Mouse (Mus musculus) myocyte (in vitro differentiated cells): ENCODE measurements around the gene Spam1. TPM values are rescaled to one million over a fixed set of nuclear protein-coding genes. Genes with fewer than 3 reads are reported as not detected.

ENCODE experiments used
- H3K27me3 ChIP-seq: one replicate; pipeline ENCODE4 v1.6.1; 2011; ENCODE audit not compliant: control insufficient read depth, insufficient read depth, insufficient read length
- H3K36me3 ChIP-seq: one replicate; pipeline ENCODE4 v1.6.1; 2011; ENCODE audit not compliant: control insufficient read depth, insufficient read depth
- H3K4me2 ChIP-seq: one replicate; pipeline ENCODE4 v1.6.1; 2011; ENCODE audit warnings: low read depth, control low read depth
- H3K4me3 ChIP-seq: one replicate; pipeline ENCODE4 v1.5.1; 2011; ENCODE audit warnings: mild to moderate bottlenecking, control low read depth, moderate library complexity
- H3K79me2 ChIP-seq: one replicate; pipeline ENCODE4 v1.6.1; 2011; ENCODE audit not compliant: control insufficient read depth, insufficient read depth
- H3ac ChIP-seq: one replicate; pipeline ENCODE4 v1.6.1; 2011; ENCODE audit not compliant: control insufficient read depth, insufficient read length
- CEBPB ChIP-seq: IDR thresholded peaks from 2 replicates; pipeline ENCODE4 v1.6.1; 2011; ENCODE audit warnings: mild to moderate bottlenecking, moderate library complexity; ENCODE audit not compliant: poor library complexity, insufficient read depth, severe bottlenecking
- E2F4 ChIP-seq: IDR thresholded peaks from one replicate; pipeline ENCODE4 v1.6.1; 2011; ENCODE audit warnings: mild to moderate bottlenecking, control low read depth, moderate library complexity; ENCODE audit not compliant: insufficient read depth
- MAX ChIP-seq: IDR thresholded peaks from one replicate; pipeline ENCODE4 v1.6.1; 2011; ENCODE audit warnings: low read depth, mild to moderate bottlenecking, control low read depth
- MYOD1 ChIP-seq, 3 experiments: IDR thresholded peaks; one replicate each; pipeline ENCODE4 v1.6.1; 2011; ENCODE audit warnings: control low read depth in 2 of 3, low read depth in 2 of 3, mild to moderate bottlenecking in 2 of 3, moderate library complexity in 1 of 3; ENCODE audit not compliant: insufficient read length in 2 of 3, control insufficient read depth in 1 of 3
- MYOG ChIP-seq, 3 experiments: IDR thresholded peaks; one replicate each; pipeline ENCODE4 v1.6.1; 2011; ENCODE audit warnings: control low read depth in 2 of 3, low read depth in 2 of 3, mild to moderate bottlenecking in 2 of 3; ENCODE audit not compliant: insufficient read length in 2 of 3, control insufficient read depth in 1 of 3, insufficient read depth in 1 of 3
- POLR2A ChIP-seq: IDR thresholded peaks from one replicate; pipeline ENCODE4 v1.6.1; 2011; ENCODE audit warnings: low read depth, mild to moderate bottlenecking, control low read depth, moderate library complexity; ENCODE audit not compliant: insufficient read length
- POLR2AphosphoS2 ChIP-seq: IDR thresholded peaks from one replicate; pipeline ENCODE4 v1.6.1; 2011; ENCODE audit warnings: low read depth, control low read depth; ENCODE audit not compliant: insufficient read length
- REST ChIP-seq: IDR thresholded peaks from one replicate; pipeline ENCODE4 v1.6.1; 2011; ENCODE audit warnings: mild to moderate bottlenecking, control low read depth, moderate library complexity; ENCODE audit not compliant: insufficient read depth, insufficient read length
- SRF ChIP-seq: IDR thresholded peaks from one replicate; pipeline ENCODE4 v1.6.1; 2011; ENCODE audit warnings: low read depth; ENCODE audit not compliant: control insufficient read depth, insufficient read length
- TCF12 ChIP-seq: IDR thresholded peaks from one replicate; pipeline ENCODE4 v1.6.1; 2011; ENCODE audit warnings: mild to moderate bottlenecking, control low read depth; ENCODE audit not compliant: poor library complexity, insufficient read depth, severe bottlenecking
- TCF3 ChIP-seq: IDR thresholded peaks from one replicate; pipeline ENCODE4 v1.6.1; 2011; ENCODE audit warnings: low read depth, control low read depth; ENCODE audit not compliant: insufficient read length
- USF1 ChIP-seq: IDR thresholded peaks from one replicate; pipeline ENCODE4 v1.6.1; 2011; ENCODE audit warnings: low read depth, mild to moderate bottlenecking, control low read depth, moderate library complexity
- polyA plus RNA-seq: library from polyadenylated mRNA; unstranded; fragments of >200 nt; fragmentation: generic; extraction: Trizol; gene quantifications from one replicate; pipeline ENCODE4 v1.2.1, GENCODE M21; 2012; ENCODE audit warnings: missing spikeins

Gene Spam1
- not detected for polyA plus RNA-seq

- no peak within 1 kb of the TSS for H3ac ChIP-seq
- H3K4me2 ChIP-seq = no peak within 1 kb of the TSS
- no peak within 1 kb of the TSS for H3K4me3 ChIP-seq
- TF ChIP-seq MAX = no peak
- no peaks in the 10 kb centered on the region for H3K27me3 ChIP-seq
- no peaks in the 10 kb centered on the region for H3K36me3 ChIP-seq
- H3K79me2 ChIP-seq = no peaks in the 10 kb centered on the region
Measured at GRCm38 (mm10) chr6:24790888-24791287, at the start of gene Spam1. Gene Spam1, plus strand, starts transcription at chr6:24791188.

- Histone ChIP-seq H3K27me3 (no peaks in the 10 kb centered on the region), H3ac (no peak within 1 kb of the TSS), H3K4me3 (no peak within 1 kb of the TSS), H3K79me2 (no peaks in the 10 kb centered on the region), H3K36me3 (no peaks in the 10 kb centered on the region), H3K4me2 (no peak within 1 kb of the TSS)
- no peak for TF ChIP-seq MYOD1 (IDR thresholded peaks at IDR 0.05; ENCODE audit: control insufficient read depth in 1 of 3, insufficient read length in 2 of 3, low read depth in 2 of 3)
- no peak for TF ChIP-seq MAX
- no peak for TF ChIP-seq POLR2AphosphoS2
- TF ChIP-seq E2F4 = no peak
- no peak for TF ChIP-seq TCF3
- no peak for TF ChIP-seq SRF
- TF ChIP-seq CEBPB = no peak
- TF ChIP-seq USF1 = no peak
- no peak for TF ChIP-seq REST
- TF ChIP-seq POLR2A = no peak
- TF ChIP-seq TCF12 = no peak
- TF ChIP-seq MYOG (IDR thresholded peaks at IDR 0.05; ENCODE audit: control insufficient read depth in 1 of 3, insufficient read depth in 1 of 3, insufficient read length in 2 of 3, low read depth in 2 of 3) = no peak
Measured at GRCm38 (mm10) chr6:24748029-24748428, 43.0 kb upstream of the Spam1 start, which contains the start of gene Hyal4. Gene Hyal4, plus strand, starts transcription at chr6:24748329.

GRCm38 (mm10) chr6:24759281-24759680, 31.7 kb upstream of the Spam1 start:
- no peaks in the 10 kb centered on the region for H3K79me2 ChIP-seq
- H3ac ChIP-seq = no peak overlapping the region
- H3K36me3 ChIP-seq = no peaks in the 10 kb centered on the region
- no peaks in the 10 kb centered on the region for H3K27me3 ChIP-seq
- no peak overlapping the region for H3K4me3 ChIP-seq
- H3K4me2 ChIP-seq = no peak overlapping the region
- TF ChIP-seq TCF12 (no peak), SRF (no peak)

GRCm38 (mm10) chr6:24766261-24766660, 24.7 kb upstream of the Spam1 start:
- Histone ChIP-seq H3K27me3 (no peaks in the 10 kb centered on the region), H3K4me3 (no peak overlapping the region), H3K79me2 (no peaks in the 10 kb centered on the region), H3K36me3 (no peaks in the 10 kb centered on the region), H3K4me2 (no peak overlapping the region), H3ac (no peak overlapping the region)
- TF ChIP-seq TCF3 (no peak), E2F4 (no peak), USF1 (no peak), MAX (no peak), SRF (no peak)

GRCm38 (mm10) chr6:24779182-24779581, 11.8 kb upstream of the Spam1 start:
- Histone ChIP-seq H3ac (no peak overlapping the region), H3K27me3 (no peaks in the 10 kb centered on the region), H3K4me3 (no peak overlapping the region), H3K79me2 (no peaks in the 10 kb centered on the region), H3K4me2 (no peak overlapping the region), H3K36me3 (no peaks in the 10 kb centered on the region)
- no peak for TF ChIP-seq MAX
- no peak for TF ChIP-seq TCF12
- no peak for TF ChIP-seq MYOD1 (IDR thresholded peaks at IDR 0.05; ENCODE audit: control insufficient read depth in 1 of 3, insufficient read length in 2 of 3, low read depth in 2 of 3)

- H3K79me2 ChIP-seq = no peaks in the 10 kb centered on the region
- no peaks in the 10 kb centered on the region for H3K36me3 ChIP-seq
- no peak overlapping the region for H3K4me2 ChIP-seq
- H3K27me3 ChIP-seq = no peaks in the 10 kb centered on the region
- no peak overlapping the region for H3K4me3 ChIP-seq
- no peak for TF ChIP-seq MYOG (IDR thresholded peaks at IDR 0.05; ENCODE audit: control insufficient read depth in 1 of 3, insufficient read depth in 1 of 3, insufficient read length in 2 of 3, low read depth in 2 of 3)
- TF ChIP-seq REST = no peak
- no peak for TF ChIP-seq POLR2A
- TF ChIP-seq E2F4 = no peak
- no peak for TF ChIP-seq MAX
- TF ChIP-seq MYOD1 (IDR thresholded peaks at IDR 0.05; ENCODE audit: control insufficient read depth in 1 of 3, insufficient read length in 2 of 3, low read depth in 2 of 3) = no peak
- TF ChIP-seq CEBPB = no peak
- no peak for TF ChIP-seq SRF
- TF ChIP-seq TCF12 = no peak
- TF ChIP-seq TCF3 = no peak
- no peak for TF ChIP-seq POLR2AphosphoS2
- TF ChIP-seq USF1 = no peak
- no peak overlapping the region for H3ac ChIP-seq
Measured at GRCm38 (mm10) chr6:24822070-24822469, 31.1 kb downstream of the Spam1 start.

Other genes with a start within 250 kb of the Spam1 start
- gene Lmod2, start 193.4 kb upstream of the Spam1 start, polyA plus RNA-seq = 33.6 TPM
- 10.8 TPM for gene Wasl, start 126.2 kb upstream of the Spam1 start, polyA plus RNA-seq
- gene Hyal6, start 57.9 kb upstream of the Spam1 start, polyA plus RNA-seq = 0.07 TPM
- 0.01 TPM for gene Hyal4, start 42.9 kb upstream of the Spam1 start, polyA plus RNA-seq
- gene Hyal5, start 66.8 kb downstream of the Spam1 start, polyA plus RNA-seq = not detected
- gene Tmem229a, start 165.1 kb downstream of the Spam1 start, polyA plus RNA-seq = not detected